In genomic region chr14:96871969-96872368, GRCm38 (mm10) we compare ENCODE assay signal across 34 mouse cellular contexts.
"Had no signal": no experiment of that assay in that cellular context is flagged by ENCODE, and none has a peak within 500 bp of the region (broad histone marks: within the 10 kb centered on the region; RNA-seq: fewer than 3 reads in every experiment).

No protein-coding gene starts in this region.

- H3K4me1 ChIP-seq: heart, embryonic 12.5 days; heart, embryonic 13.5 days; heart, embryonic 15.5 days; hindbrain, embryonic 12.5 days; hindbrain, embryonic 13.5 days; hindbrain, embryonic 15.5 days; intestine, embryonic 15.5 days; kidney, embryonic 15.5 days had no signal

- H3K36me3 ChIP-seq: heart, embryonic 12.5 days; heart, embryonic 13.5 days; heart, embryonic 15.5 days; hindbrain, embryonic 12.5 days; hindbrain, embryonic 13.5 days; hindbrain, embryonic 15.5 days; intestine, embryonic 15.5 days; kidney, embryonic 15.5 days had no signal

- DNase-seq: heart, postnatal 10 days; heart, postnatal 14 days; heart, postnatal 36 days; heart, postnatal 4 days; kidney, adult 11 months; kidney, adult 18-20 months; kidney, adult 2 months; kidney, adult 8-10 months; kidney, adult 9 months; kidney, postnatal 10 days; kidney, postnatal 14 days; kidney, postnatal 25 days; kidney, postnatal 36 days; kidney, postnatal 4 days; layer of hippocampus, adult 9-11 months; layer of hippocampus, postnatal 36 days had no signal

- H3K4me3 ChIP-seq: heart, embryonic 12.5 days; heart, embryonic 13.5 days; heart, embryonic 15.5 days; hindbrain, embryonic 12.5 days; hindbrain, embryonic 13.5 days; hindbrain, embryonic 15.5 days; intestine, embryonic 15.5 days; kidney, embryonic 15.5 days; layer of hippocampus, adult 2 months; left cerebral cortex, adult 2 months had no signal

- H3K4me2 ChIP-seq: heart, embryonic 11.5 days; heart, embryonic 12.5 days; heart, embryonic 13.5 days; heart, embryonic 15.5 days; hindbrain, embryonic 12.5 days; hindbrain, embryonic 13.5 days; hindbrain, embryonic 14.5 days; hindbrain, embryonic 15.5 days; intestine, embryonic 15.5 days; kidney, embryonic 15.5 days had no signal

- H3K9me3 ChIP-seq: heart, embryonic 12.5 days; heart, embryonic 13.5 days; heart, embryonic 15.5 days; hindbrain, embryonic 12.5 days; hindbrain, embryonic 13.5 days; hindbrain, embryonic 15.5 days; intestine, embryonic 15.5 days; kidney, embryonic 15.5 days had no signal

- H3K9ac ChIP-seq: heart, embryonic 12.5 days; heart, embryonic 13.5 days; heart, embryonic 15.5 days; hindbrain, embryonic 12.5 days; hindbrain, embryonic 13.5 days; hindbrain, embryonic 14.5 days; hindbrain, embryonic 15.5 days; intestine, embryonic 15.5 days; kidney, embryonic 15.5 days had no signal

- ATAC-seq: hindbrain, embryonic 16.5 days; hindbrain, postnatal 0 days; inflammation-experienced regulatory T-cells, adult 6 months; intestine, embryonic 15.5 days; intestine, embryonic 16.5 days; intestine, postnatal 0 days had no signal

- H3K27me3 ChIP-seq: heart, embryonic 12.5 days; heart, embryonic 13.5 days; heart, embryonic 15.5 days; hindbrain, embryonic 12.5 days; hindbrain, embryonic 13.5 days; hindbrain, embryonic 15.5 days; intestine, embryonic 15.5 days; kidney, embryonic 15.5 days had no signal

- H3K27ac ChIP-seq: heart, embryonic 13.5 days; heart, embryonic 15.5 days; hindbrain, embryonic 12.5 days; hindbrain, embryonic 13.5 days; hindbrain, embryonic 14.5 days; hindbrain, embryonic 15.5 days; hindbrain, postnatal 0 days; intestine, embryonic 15.5 days; kidney, embryonic 15.5 days; kidney, postnatal 0 days; layer of hippocampus, adult 2 months; left cerebral cortex, adult 2 months had no signal
